Mouse (Mus musculus) embryonic fibroblast, embryonic 13.5 days (primary cell): Measurements from ENCODE around the gene 1700003E16Rik. TPM values are rescaled to one million over a fixed set of nuclear protein-coding genes. Genes with fewer than 3 reads are reported as not detected.

Experiments used
- H3K27ac ChIP-seq: 2 replicates; pipeline ENCODE4 v1.5.1; 2012; ENCODE audit warnings: low read length, control low read depth, inconsistent platforms; ENCODE audit not compliant: insufficient read depth
- H3K4me1 ChIP-seq: 2 replicates; pipeline ENCODE4 v1.6.1; 2011; ENCODE audit warnings: low read length; ENCODE audit not compliant: control insufficient read depth, insufficient read depth
- H3K4me3 ChIP-seq: 2 replicates; pipeline ENCODE4 v1.5.1; 2011; ENCODE audit warnings: mild to moderate bottlenecking, control low read depth, low read length; ENCODE audit not compliant: insufficient read depth
- CTCF ChIP-seq: IDR thresholded peaks from 2 replicates; pipeline ENCODE4 v1.5.1; 2011; ENCODE audit warnings: mild to moderate bottlenecking, control low read depth, low read length, moderate library complexity, borderline replicate concordance; ENCODE audit not compliant: insufficient read depth
- POLR2A ChIP-seq: IDR thresholded peaks from 2 replicates; pipeline ENCODE4 v1.6.1; 2011; ENCODE audit warnings: low read depth, mild to moderate bottlenecking, control low read depth, low read length, moderate library complexity
- polyA plus RNA-seq: library from polyadenylated mRNA; stranded (reverse); fragments of >200 nt; gene quantifications from 2 replicates; pipeline ENCODE4 v1.2.4, GENCODE M21; 2011; ENCODE audit warnings: low read depth; ENCODE audit not compliant: missing spikeins, insufficient read length

The 1700003E16Rik gene
- polyA plus RNA-seq, 1 experiment, result 0.51 TPM

- no peak overlapping the region for H3K4me3 ChIP-seq
- no peaks in the 10 kb centered on the region for H3K4me1 ChIP-seq
- TF ChIP-seq CTCF (no peak), POLR2A (no peak)
- H3K27ac ChIP-seq, result no peak overlapping the region
Measured at GRCm38 (mm10) chr6:83197345-83198004, 41.3 kb downstream of the 1700003E16Rik start.

GRCm38 (mm10) chr6:83203320-83203719, 47.1 kb downstream of the 1700003E16Rik start:
- Histone ChIP-seq H3K27ac (no peak overlapping the region), H3K4me1 (no peaks in the 10 kb centered on the region), H3K4me3 (no peak overlapping the region)
- no peak for TF ChIP-seq POLR2A
- TF ChIP-seq CTCF, result no peak

GRCm38 (mm10) chr6:83205851-83206250, 49.6 kb downstream of the 1700003E16Rik start:
- Histone ChIP-seq H3K4me3 (no peak overlapping the region), H3K27ac (no peak overlapping the region)
- TF ChIP-seq POLR2A, result no peak

GRCm38 (mm10) chr6:83206321-83206720, 50.1 kb downstream of the 1700003E16Rik start:
- Histone ChIP-seq H3K4me1 (no peaks in the 10 kb centered on the region), H3K4me3 (no peak overlapping the region), H3K27ac (no peak overlapping the region)
- no peak for TF ChIP-seq POLR2A
- TF ChIP-seq CTCF, result no peak

More at GRCm38 (mm10) chr6:83205851-83206250, 49.6 kb downstream of the 1700003E16Rik start:
- H3K4me1 ChIP-seq, result no peaks in the 10 kb centered on the region

GRCm38 (mm10) chr6:83207361-83208049, 51.3 kb downstream of the 1700003E16Rik start:
- Histone ChIP-seq H3K4me1 (no peaks in the 10 kb centered on the region), H3K4me3 (no peak overlapping the region), H3K27ac (no peak overlapping the region)
- TF ChIP-seq POLR2A (no peak), CTCF (no peak)

- no peak for TF ChIP-seq CTCF
- no peak for TF ChIP-seq POLR2A
- no peak overlapping the region for H3K27ac ChIP-seq
- H3K4me1 ChIP-seq, result no peaks in the 10 kb centered on the region
Measured at GRCm38 (mm10) chr6:83208050-83208400, 51.8 kb downstream of the 1700003E16Rik start.

GRCm38 (mm10) chr6:83210495-83210894, 54.3 kb downstream of the 1700003E16Rik start:
- Histone ChIP-seq H3K4me1 (no peaks in the 10 kb centered on the region), H3K27ac (no peak overlapping the region), H3K4me3 (no peak overlapping the region)
- TF ChIP-seq CTCF (no peak), POLR2A (no peak)

More at GRCm38 (mm10) chr6:83208050-83208400, 51.8 kb downstream of the 1700003E16Rik start:
- no peak overlapping the region for H3K4me3 ChIP-seq

GRCm38 (mm10) chr6:83211526-83211925, 55.3 kb downstream of the 1700003E16Rik start:
- Histone ChIP-seq H3K4me1 (no peaks in the 10 kb centered on the region), H3K27ac (no peak overlapping the region), H3K4me3 (no peak overlapping the region)
- no peak for TF ChIP-seq POLR2A
- TF ChIP-seq CTCF, result no peak

Other genes starting within 250 kb of the 1700003E16Rik start
- 1.3 and 2.7 TPM in 2 replicates for gene Sema4f, start 216.6 kb upstream of the 1700003E16Rik start, polyA plus RNA-seq
- 0.78 TPM in 1 of 2 replicates, not detected in the other for gene M1ap, start 209.5 kb upstream of the 1700003E16Rik start, polyA plus RNA-seq
- gene Dok1, start 122.9 kb upstream of the 1700003E16Rik start, polyA plus RNA-seq, result 37.9 and 56.4 TPM in 2 replicates
- gene Loxl3, start 122.2 kb upstream of the 1700003E16Rik start, polyA plus RNA-seq, result 124 and 241 TPM in 2 replicates
- 129 and 133 TPM in 2 replicates for gene Aup1, start 101.9 kb upstream of the 1700003E16Rik start, polyA plus RNA-seq
- 56.3 and 60.8 TPM in 2 replicates for gene Htra2, start 101.1 kb upstream of the 1700003E16Rik start, polyA plus RNA-seq
- 0.25 and 0.84 TPM in 2 replicates for gene Dqx1, start 98.6 kb upstream of the 1700003E16Rik start, polyA plus RNA-seq
- gene Tlx2, start 86.1 kb upstream of the 1700003E16Rik start, polyA plus RNA-seq, result not detected in 2 replicates
- 12.1 and 15.2 TPM in 2 replicates for gene Pcgf1, start 78.5 kb upstream of the 1700003E16Rik start, polyA plus RNA-seq
- not detected in 2 replicates for gene Lbx2, start 70.0 kb upstream of the 1700003E16Rik start, polyA plus RNA-seq
- gene Ccdc142, start 54.8 kb upstream of the 1700003E16Rik start, polyA plus RNA-seq, result 0.60 TPM in 1 of 2 replicates, not detected in the other
- gene Gm42688, start 54.8 kb upstream of the 1700003E16Rik start, polyA plus RNA-seq, result 1.2 and 1.9 TPM in 2 replicates
- 41.9 and 42.7 TPM in 2 replicates for gene Mrpl53, start 47.4 kb upstream of the 1700003E16Rik start, polyA plus RNA-seq
- gene Mogs, start 40.9 kb upstream of the 1700003E16Rik start, polyA plus RNA-seq, result 28.0 TPM in 2 replicates
- 37.3 and 44.5 TPM in 2 replicates for gene Wbp1, start 34.8 kb upstream of the 1700003E16Rik start, polyA plus RNA-seq
- 6.6 and 7.4 TPM in 2 replicates for gene Ino80b, start 31.0 kb upstream of the 1700003E16Rik start, polyA plus RNA-seq
- gene Rtkn, start 20.9 kb upstream of the 1700003E16Rik start, polyA plus RNA-seq, result 13.4 and 15.4 TPM in 2 replicates
- gene Wdr54, start within 50 bp of the 1700003E16Rik start, polyA plus RNA-seq, result 5.4 TPM in 2 replicates
- gene Dctn1, start 9.5 kb downstream of the 1700003E16Rik start, polyA plus RNA-seq, result 92.5 and 98.8 TPM in 2 replicates
- not detected in 2 replicates for gene Slc4a5, start 63.4 kb downstream of the 1700003E16Rik start, polyA plus RNA-seq
- gene Mthfd2, start 169.5 kb downstream of the 1700003E16Rik start, polyA plus RNA-seq, result 123 and 138 TPM in 2 replicates
- gene Mob1a, start 169.6 kb downstream of the 1700003E16Rik start, polyA plus RNA-seq, result 139 and 148 TPM in 2 replicates
- 86.0 and 88.1 TPM in 2 replicates for gene Bola3, start 192.7 kb downstream of the 1700003E16Rik start, polyA plus RNA-seq